Mouse (Mus musculus) Muller cell, postnatal 12 days (primary cell): Measurements from ENCODE around the gene Btbd3.
"Not testable (repeated sequence)": the region's sequence is repeated elsewhere in the genome, so short reads cannot be mapped to it uniquely, and the experiment has no call there.

Experiments used
- DNase-seq: peaks from one replicate; pipeline ENCODE4 v3.0.0-alpha.2; 2015; ENCODE audit errors: inconsistent ontology term

Btbd3 gene

GRCm38 (mm10) chr2:138279641-138280040, 23.3 kb downstream of the Btbd3 start:
- peak; percentile 12 for DNase-seq

GRCm38 (mm10) chr2:138280225-138280711, 23.9 kb downstream of the Btbd3 start:
- DNase-seq, result no peak

DNA sequence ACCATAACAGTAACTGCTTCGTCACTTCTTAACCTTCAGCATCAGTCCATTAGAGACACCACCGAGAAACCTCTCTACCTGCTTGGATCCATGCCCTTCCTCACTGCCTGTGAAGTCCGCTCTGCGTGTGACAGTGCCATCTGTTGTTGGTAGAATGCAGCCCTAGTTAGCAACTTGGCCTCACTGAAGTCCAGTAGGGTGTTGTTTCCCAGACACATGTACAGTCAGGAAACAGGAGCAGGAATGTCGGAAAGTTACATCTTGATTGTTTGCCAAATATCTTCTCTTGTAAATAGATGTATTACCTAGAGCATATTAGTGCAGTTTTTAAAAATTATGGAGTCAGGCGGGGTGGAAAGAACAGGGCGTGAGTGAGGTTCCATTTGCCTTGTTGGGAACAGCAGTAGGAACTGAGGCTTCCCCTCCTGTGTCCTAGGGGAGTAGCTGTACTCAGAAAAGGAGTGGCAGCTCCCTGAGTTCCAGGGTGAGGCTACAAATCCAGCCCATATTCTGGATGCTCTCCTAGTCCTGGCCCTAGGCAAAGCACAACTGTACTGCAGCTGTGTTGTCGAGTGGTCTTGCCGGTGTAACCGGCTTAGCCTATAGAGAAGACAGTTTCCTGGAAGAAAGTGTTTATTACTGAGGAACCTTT, 25.3 kb downstream of the Btbd3 start:
- DNase-seq, result no peak

DNA sequence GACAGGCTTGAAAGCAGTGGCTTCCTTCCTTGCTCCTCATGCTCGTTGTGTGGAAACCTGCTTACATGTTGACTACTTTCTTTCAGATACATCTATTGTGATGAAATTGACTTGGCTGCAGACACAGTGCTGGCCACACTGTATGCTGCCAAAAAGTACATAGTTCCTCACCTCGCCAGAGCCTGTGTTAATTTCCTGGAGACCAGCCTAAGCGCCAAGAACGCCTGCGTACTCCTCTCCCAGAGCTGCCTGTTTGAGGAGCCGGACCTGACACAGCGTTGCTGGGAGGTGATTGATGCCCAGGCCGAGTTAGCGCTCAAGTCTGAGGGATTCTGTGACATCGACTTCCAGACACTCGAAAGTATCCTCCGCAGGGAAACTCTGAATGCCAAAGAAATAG, 27.0 kb downstream of the Btbd3 start:
- no peak for DNase-seq

GRCm38 (mm10) chr2:138283856-138284255, 27.5 kb downstream of the Btbd3 start:
- no peak for DNase-seq

GRCm38 (mm10) chr2:138285811-138286210, 29.4 kb downstream of the Btbd3 start:
- DNase-seq, result no peak

DNA sequence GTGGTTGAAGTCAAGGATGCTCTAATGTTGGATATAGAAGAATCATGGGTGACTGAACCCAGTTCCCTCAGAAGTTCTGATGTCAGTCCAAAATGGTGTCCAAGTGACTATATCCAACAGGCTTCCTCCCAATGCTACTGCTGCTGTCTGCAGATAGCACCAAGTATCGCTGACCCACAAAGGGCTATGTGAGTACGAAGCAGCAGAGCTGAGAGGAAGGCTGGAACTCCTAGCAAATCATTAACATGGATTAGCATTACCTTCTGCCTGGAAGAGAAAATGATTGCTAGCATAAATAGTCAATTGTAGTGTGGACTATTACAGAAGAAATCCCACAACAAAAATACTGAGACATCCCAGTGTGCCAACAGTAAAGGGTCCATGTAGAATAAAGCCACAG, 33.8 kb downstream of the Btbd3 start:
- no peak for DNase-seq

DNA sequence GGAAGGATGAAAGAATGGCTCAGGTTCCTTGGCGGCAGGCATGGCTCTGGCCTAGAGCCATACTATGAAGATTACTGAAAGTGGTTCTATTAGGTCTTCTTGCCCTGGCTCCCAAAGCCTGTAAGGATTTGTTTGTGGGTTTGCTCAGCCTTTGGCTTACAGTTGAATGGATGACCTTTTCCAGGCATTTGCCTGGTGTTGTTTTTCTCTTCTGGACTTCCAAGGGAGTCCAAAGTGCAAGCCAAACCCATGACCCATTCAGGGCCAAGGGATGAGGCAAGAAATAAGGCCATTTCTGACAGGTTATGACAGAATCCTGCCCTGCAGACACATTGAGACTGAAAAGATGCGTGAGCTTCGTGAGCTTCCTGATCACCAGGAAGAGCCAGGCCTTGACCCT, 37.9 kb downstream of the Btbd3 start:
- no peak for DNase-seq

GRCm38 (mm10) chr2:138306236-138306635, 49.9 kb downstream of the Btbd3 start:
- no peak for DNase-seq

- peak; percentile 2 for DNase-seq
These were observed 59.3 kb downstream of the Btbd3 start for GRCm38 (mm10) chr2:138315644-138316043.

DNA sequence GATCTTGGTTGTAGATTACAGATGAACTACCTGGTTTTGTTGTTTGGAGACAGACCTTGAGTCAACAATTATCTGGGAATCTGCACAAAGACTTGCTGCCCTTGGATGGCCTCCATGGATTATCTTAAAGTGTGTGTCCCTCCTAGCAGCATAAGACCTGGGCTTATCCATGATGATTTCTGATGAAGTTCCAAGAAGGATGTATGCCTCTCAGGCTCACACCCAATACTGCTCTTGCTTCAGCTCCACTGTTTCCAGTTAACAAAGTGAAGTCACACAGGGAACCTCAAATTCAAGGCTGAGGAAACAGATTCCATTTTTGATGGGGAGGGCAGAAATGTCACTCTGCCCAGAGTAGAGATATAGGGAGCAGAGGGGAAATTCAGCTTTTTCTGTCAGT, 64.0 kb downstream of the Btbd3 start:
- DNase-seq, result no peak

GRCm38 (mm10) chr2:138321041-138321481, 64.7 kb downstream of the Btbd3 start:
- no peak for DNase-seq

GRCm38 (mm10) chr2:138322270-138323114, 66.1 kb downstream of the Btbd3 start:
- no peak for DNase-seq

- DNase-seq, result no peak
These were observed 70.0 kb downstream of the Btbd3 start for GRCm38 (mm10) chr2:138326367-138326766.

DNA sequence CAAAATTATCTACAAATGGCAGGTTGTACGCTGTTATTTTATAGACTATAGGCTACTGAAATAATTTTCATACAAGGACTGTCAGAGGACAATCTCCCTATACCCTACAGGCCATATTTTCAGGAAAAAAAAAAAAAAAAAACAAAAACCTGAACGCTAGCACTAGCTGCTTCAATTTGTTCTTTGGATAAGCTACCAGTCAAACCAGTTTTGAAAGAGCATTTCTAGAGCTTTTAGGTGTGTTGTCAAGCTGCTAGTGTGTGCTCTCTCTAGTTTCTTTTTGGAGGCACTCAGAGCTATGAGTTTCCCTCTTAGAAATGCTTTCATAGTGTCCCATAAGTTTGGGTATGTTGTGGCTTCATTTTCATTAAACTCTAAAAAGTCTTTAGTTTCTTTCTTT, 77.8 kb downstream of the Btbd3 start:
- DNase-seq, result not testable (repeated sequence)

DNA sequence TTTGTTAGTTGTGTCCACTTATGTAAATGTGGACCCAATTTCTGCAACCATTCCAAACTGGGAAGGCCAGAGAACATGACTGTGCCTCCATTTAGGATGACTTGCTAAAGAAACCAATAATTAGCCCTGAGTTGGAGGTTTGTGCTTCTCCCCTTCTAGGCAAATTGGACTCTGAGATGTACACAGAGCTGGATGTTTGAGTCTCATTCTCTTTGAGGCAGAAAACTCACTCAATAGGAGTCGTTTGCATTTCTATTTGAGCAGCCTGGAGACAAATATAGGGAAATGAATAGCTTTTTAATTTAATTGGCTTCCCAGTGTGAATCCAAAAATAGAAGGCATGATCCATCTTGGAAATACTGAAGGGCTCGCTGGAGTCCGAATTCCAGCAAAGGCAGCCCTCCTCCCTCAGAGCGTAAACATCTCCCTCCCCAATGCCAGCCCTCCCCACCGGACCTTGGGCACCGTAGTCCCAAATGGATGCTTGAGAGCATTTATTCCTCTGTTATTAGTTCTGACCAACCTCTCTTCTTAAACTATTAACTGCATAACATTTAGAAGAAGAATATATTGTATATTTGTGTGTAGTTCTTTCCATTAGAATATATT, 81.6 kb downstream of the Btbd3 start:
- no peak for DNase-seq

- no peak for DNase-seq
These were observed 82.2 kb downstream of the Btbd3 start for GRCm38 (mm10) chr2:138338524-138338923.

GRCm38 (mm10) chr2:138355366-138355765, 99.0 kb downstream of the Btbd3 start:
- no peak for DNase-seq

DNA sequence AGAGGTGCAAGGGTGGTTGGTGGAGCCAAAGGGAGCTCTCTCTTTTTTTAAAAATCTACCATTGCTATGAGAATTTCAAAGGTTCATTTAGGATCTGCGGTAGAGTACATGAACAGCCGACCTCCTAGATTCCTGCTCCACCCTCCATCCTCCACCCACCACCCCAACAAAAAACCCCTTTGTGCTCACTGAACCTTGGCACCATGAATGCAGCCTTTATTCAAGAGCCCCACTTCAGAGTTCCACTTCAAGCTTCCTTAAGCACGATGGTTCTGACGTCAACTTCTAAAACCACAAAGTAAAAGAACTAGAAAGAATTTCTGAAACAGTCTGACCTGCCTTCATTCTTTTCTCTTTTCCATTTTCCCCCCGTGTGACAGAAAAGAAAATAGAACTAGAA, 106.1 kb downstream of the Btbd3 start:
- DNase-seq, result peak; percentile 85

DNA sequence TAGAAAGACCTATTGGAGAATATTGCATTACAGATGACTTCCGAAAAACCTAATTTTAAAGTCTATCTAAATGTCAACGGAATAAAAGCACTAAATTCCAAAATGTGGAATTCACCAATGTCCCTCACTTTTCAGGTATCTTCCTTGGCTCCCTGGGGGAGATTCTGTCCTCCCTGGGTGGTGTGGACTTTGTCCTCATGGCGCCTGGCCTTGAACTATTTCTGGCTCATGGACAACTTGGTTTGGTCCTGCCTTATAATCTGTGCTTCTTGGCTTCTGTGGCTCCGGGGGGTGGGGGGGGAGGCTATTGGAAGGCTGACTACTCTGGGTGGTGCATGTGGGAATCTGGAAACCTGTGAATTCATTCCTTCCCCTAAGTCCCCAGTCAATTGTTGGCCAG, 109.0 kb downstream of the Btbd3 start:
- no peak for DNase-seq

GRCm38 (mm10) chr2:138374556-138374955, 118.2 kb downstream of the Btbd3 start:
- DNase-seq, result no peak

DNA sequence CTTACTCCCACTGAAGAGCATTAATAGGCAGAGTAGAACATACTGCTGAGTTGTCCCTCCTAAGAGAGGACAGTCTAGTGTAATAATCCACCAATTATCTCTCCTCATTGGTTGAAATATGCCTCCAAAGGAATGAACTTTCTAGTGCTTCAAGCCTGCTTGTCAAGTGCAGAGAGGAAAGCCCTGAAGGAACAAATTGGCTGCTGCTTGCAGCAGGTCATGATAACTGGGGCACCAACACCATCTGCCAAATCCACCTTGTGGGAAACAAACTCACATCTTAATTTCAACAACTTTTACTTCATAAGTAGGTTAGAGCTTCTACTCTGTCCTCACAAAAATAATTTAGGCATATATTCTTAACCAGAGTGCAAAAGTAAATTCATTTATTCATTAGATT, 122.5 kb downstream of the Btbd3 start:
- DNase-seq, result no peak

DNA sequence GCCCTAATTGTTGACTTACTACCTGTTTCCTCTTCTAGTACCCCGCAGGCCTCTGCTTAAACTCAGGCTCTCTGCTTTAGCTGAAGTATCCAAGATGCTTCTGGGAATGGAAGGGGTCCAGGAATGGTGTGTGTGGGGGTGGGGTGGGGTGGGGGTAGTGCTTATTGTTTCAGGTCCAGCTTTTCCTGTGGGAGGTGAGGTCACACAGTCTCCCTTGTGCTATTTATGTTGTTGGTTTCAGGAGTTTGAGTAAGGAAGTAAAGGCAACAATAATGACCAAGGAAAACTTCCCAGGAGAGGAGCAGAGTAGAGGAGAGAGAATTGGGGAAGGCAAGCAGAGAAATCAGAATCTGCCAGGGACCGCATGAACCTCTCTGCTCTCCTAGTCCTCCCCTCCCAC, 128.4 kb downstream of the Btbd3 start:
- no peak for DNase-seq
